Mouse (Mus musculus) cortical plate, adult 2 months (tissue): Measurements from ENCODE around the gene Wdr91.

Source experiments
- CTCF ChIP-seq: fragments of 200-500 bp; IDR thresholded peaks from 2 replicates; pipeline ENCODE4 v1.5.1; 2011; ENCODE audit warnings: mild to moderate bottlenecking, control low read depth, low read length; ENCODE audit not compliant: insufficient read depth; ENCODE audit errors: extremely low read depth
- POLR2A ChIP-seq: fragments of 200-500 bp; IDR thresholded peaks from 2 replicates; pipeline ENCODE4 v1.6.1; 2011; ENCODE audit warnings: mild to moderate bottlenecking, low read length, control low read depth; ENCODE audit not compliant: insufficient read depth; ENCODE audit errors: extremely low read depth

DNA sequence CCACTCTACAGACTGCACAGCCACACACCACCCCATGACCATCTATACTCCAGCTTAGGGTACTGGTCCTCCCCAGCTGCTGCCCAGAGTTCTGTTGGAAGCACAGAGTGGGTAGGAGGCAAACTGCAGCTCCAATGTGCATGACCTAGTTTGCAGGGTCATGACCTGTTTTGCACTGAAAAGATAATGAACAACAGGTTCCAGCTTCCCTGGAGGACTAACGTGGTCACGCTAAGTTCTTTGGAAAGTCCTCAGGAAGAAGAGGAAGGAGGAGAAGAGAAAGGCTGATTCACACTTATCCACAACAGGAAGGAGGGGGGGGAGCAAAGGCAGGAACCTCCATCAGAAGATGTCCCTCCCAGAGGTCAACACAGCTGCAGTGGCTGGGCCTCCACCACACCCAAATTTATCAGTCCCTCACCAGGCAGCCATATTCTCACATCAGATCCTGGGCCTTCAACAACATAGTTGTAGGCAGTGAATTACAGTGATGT lies 3.5 kb downstream of the Wdr91 start:
- TF ChIP-seq CTCF = no peak
- TF ChIP-seq POLR2A = no peak
